Mouse (Mus musculus) v-Abl transformed pro-B cells (cell line): ENCODE measurements around the gene Slc1a2.

Experiments used
- in situ Hi-C, 2 experiments: fragments of 400-800 bp; cut with MboI; formaldehyde crosslinking; loops; one replicate each; pipeline ENCODE4 v1.15.1; 2025; ENCODE audit not compliant: unreplicated experiment in 2 of 2

Slc1a2 gene

GRCm38 (mm10) chr2:102662911-102663310 lies 4.5 kb downstream of the Slc1a2 start:
- in situ Hi-C loops, result no loop called here

DNA sequence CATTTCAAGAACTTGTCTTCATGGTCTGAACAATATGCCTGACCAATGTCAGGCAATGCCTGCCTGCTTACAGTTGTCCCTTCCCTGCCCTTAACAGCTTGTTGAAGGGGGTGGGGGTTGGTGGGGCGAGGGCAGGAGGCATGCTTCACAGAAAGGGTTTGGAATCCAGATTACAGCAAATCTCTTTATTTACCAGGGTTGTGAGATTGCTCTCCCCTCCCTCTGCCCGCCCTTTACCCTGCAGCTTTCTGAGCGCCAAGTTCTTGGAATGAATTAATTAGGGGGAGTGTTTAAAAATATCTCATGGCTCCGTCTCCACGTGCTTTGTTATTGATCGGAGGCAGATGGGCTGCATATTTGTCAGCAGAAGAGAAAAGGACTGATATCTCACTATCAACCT lies 4.9 kb downstream of the Slc1a2 start:
- in situ Hi-C loops, result no loop called here

GRCm38 (mm10) chr2:102663865-102664264 lies 5.4 kb downstream of the Slc1a2 start:
- in situ Hi-C loops, result no loop called here

DNA sequence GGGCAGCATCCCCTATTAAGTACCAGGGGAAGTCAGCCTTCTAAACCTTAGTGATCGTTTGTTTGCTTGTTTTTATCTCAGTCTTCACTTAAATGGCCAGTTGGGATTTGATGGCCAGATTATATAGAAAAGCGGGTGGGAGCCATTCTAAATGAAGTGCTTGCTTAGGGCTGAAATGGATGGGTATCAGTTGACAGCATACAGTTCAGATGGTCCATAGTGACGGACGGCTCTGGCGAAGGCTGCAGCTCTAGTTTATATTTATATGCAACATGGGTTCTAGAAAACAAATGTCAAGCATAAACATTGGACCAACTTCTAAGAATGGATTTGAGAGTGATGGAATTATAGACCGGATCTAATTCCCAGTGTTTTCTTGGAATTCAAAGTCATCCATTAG lies 9.5 kb downstream of the Slc1a2 start:
- in situ Hi-C loops, result no loop called here

GRCm38 (mm10) chr2:102669580-102669979 lies 11.1 kb downstream of the Slc1a2 start:
- in situ Hi-C loops, result no loop called here

- in situ Hi-C loops, result loop anchor here in 1 of 2 experiments (10.0 kb wide), 1 partner anchor 670 kb away; no protein-coding TSS in a partner anchor
Observed at GRCm38 (mm10) chr2:102674582-102674981, 16.1 kb downstream of the Slc1a2 start.

- in situ Hi-C loops, result loop anchor here in 1 of 2 experiments (10.0 kb wide), 1 partner anchor 670 kb away; no protein-coding TSS in a partner anchor
Observed at GRCm38 (mm10) chr2:102675275-102675674, 16.8 kb downstream of the Slc1a2 start.

- in situ Hi-C loops, result loop anchor here in 1 of 2 experiments (10.0 kb wide), 1 partner anchor 668 kb away; no protein-coding TSS in a partner anchor
Observed at GRCm38 (mm10) chr2:102676716-102677312, 18.4 kb downstream of the Slc1a2 start.

DNA sequence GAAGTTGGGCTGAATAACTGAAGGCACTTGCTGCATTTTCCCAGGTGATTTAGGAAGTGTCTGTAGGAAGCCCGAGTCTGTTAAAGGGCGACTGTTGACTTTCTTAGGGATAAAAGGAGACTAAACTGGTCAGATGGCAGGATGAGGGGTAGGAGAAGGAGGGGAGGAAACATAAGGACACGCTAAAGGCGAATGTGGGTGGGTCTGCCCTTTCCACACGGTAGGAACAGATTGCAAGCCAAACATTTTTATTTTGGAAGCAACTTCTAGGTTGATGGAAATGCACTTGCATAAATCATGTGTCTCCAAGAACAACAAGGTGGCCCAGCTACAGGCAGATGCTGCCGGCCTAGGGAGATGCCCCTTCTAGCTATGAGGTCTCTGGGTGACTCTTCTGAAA lies 18.9 kb downstream of the Slc1a2 start:
- in situ Hi-C loops, result loop anchor here in 1 of 2 experiments (10.0 kb wide), 1 partner anchor 667 kb away; no protein-coding TSS in a partner anchor

DNA sequence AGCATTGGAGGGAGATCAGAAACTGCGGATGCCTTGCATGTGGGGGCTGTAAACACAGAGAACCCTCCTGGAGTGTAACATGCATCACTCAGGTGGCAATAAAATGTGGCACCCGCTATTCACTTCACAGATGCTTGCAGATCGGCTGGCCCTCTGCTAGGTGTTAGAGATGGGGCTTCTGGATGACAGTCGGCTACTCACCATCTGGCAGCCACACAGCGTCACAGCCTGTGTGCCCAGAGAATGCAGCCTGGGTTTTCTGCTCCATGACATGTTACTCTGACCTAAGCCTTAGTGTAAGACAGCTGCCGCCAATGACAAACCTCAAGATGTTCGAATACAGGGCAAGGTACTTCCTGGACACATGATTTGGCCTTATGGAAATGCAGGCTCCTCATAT lies 22.9 kb downstream of the Slc1a2 start:
- in situ Hi-C loops, result loop anchor here (5.0 to 10.0 kb wide), 3 partner anchors 336 to 663 kb away; no protein-coding TSS in a partner anchor

- in situ Hi-C loops, result loop anchor here (5.0 to 10.0 kb wide), 3 partner anchors 335 to 663 kb away; no protein-coding TSS in a partner anchor
Observed at GRCm38 (mm10) chr2:102682168-102682567, 23.7 kb downstream of the Slc1a2 start.

- in situ Hi-C loops, result loop anchor here (10.0 kb wide), 2 partner anchors 399 to 659 kb away; no protein-coding TSS in a partner anchor
Observed at GRCm38 (mm10) chr2:102685371-102686107, 27.1 kb downstream of the Slc1a2 start.

DNA sequence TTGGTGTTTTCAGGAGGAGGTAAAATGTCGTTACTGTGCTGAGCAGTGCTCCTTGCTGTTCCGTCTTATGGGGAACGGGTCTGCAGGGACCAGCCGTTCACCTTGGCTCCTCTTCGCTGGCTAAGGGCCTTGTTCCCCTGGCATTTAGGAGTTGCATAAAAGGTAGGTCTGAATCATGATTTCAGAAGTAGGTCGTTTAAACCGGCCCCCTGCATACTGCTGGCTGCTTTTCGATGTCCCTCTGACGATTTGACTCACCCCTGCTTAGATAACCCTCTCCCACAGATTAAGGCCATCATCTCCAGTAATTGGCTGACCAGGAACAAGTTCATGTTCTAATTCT lies 27.6 kb downstream of the Slc1a2 start:
- in situ Hi-C loops, result loop anchor here (10.0 kb wide), 2 partner anchors 399 to 659 kb away; no protein-coding TSS in a partner anchor

GRCm38 (mm10) chr2:102693556-102693955 lies 35.1 kb downstream of the Slc1a2 start:
- in situ Hi-C loops, result no loop called here

- in situ Hi-C loops, result no loop called here
Observed at GRCm38 (mm10) chr2:102694750-102695149, 36.3 kb downstream of the Slc1a2 start.

GRCm38 (mm10) chr2:102695541-102695940 lies 37.1 kb downstream of the Slc1a2 start:
- in situ Hi-C loops, result no loop called here

DNA sequence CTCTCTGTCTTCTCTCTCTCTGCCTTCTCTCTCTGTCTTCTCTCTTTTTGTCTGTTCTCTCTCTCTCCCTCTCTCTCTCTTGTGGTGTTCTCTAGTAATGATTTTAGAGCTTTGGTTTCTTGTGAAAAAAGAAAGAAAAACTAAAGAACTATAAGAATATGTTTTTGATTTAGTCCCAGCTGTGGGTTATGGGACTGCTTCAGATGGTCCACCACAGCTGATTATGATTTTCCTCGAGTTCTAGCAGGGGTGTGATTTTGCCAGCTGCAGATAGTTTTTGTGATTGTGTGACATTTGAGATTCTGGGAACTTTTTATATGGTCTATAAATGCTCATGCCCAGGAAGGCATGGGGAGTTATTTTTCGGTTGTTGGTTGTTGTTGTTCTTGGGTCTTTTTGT lies 39.3 kb downstream of the Slc1a2 start:
- in situ Hi-C loops, result no loop called here

DNA sequence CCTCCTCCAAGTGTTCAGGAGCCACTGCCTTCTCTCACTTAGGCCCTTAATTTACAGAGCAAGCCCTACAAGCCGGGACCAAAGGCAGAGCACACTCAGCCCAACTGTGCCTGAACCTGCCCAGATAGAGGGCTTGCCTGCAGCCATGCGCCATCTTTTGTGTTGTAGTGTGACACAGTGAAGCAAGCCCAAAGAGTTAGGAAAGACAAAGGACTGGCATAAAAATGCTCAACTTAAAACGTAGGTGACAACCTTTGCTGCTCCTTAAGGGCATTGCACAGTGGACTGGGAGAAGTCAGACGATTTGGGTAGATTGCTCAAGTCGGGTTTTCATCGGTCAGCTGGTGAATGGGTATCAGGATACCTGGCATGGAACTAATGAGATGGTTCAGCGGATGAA lies 41.5 kb downstream of the Slc1a2 start:
- in situ Hi-C loops, result no loop called here

GRCm38 (mm10) chr2:102700695-102701094 lies 42.2 kb downstream of the Slc1a2 start:
- in situ Hi-C loops, result no loop called here

GRCm38 (mm10) chr2:102701382-102701781 lies 42.9 kb downstream of the Slc1a2 start:
- in situ Hi-C loops, result no loop called here

DNA sequence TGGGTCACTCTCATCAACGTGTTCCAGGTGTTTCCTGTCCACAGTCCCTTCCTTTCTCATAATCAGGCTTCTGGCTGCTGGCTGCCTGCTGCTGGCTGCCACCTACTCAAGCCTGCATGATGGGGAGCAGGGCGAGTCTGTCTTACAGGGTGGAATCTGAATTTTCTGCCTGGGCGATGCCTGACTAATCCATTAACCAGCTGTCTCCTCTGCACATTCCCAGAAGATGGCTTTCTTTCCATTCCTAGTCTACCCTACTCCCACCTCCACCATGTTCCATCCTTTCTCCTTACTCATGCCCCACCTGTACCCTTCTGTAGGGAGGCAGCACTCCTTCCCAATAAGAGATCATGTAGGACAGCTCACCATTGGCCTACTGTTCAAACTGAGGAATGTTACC lies 45.1 kb downstream of the Slc1a2 start:
- in situ Hi-C loops, result no loop called here

DNA sequence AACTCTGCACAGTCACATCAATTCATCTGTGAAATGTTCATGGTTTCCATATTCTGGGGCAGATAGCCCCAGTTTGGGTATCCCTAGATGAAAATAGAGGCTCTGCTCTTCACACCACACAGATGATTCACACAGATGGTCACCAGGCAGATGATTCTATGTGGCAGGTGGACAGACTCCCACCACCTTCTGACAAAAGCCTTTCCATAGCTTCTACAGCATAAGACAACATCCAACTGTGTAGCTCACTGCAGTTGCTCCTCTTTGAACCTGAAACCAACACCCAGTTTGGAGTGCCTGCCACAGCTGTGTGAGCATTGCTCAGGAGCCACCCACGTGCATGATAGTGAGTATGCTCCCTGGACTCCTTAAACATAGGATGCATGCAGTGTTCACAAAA lies 46.3 kb downstream of the Slc1a2 start:
- in situ Hi-C loops, result no loop called here
